Mouse (Mus musculus) embryo, embryonic 9.5 days (tissue): ENCODE measurements around the gene Gm48552.
A peak's percentile ranks its signal among the peaks of the same experiment; 100 is the strongest.

Experiments used
- DNase-seq: peaks from one replicate; pipeline ENCODE4 v3.0.0-alpha.2; 2017; ENCODE audit errors: extremely low spot score

Gm48552 gene

GRCm38 (mm10) chr10:81385603-81386306 lies 3.0 kb upstream of the Gm48552 start:
- no peak for DNase-seq

GRCm38 (mm10) chr10:81387716-81388115 lies 1.1 kb upstream of the Gm48552 start:
- DNase-seq = no peak

- no peak for DNase-seq
Observed at GRCm38 (mm10) chr10:81389373-81389772, 568 bp downstream of the Gm48552 start.

- peak; percentile 75 for DNase-seq
Observed at GRCm38 (mm10) chr10:81389801-81390677, 1.2 kb downstream of the Gm48552 start.

- no peak for DNase-seq
Observed at GRCm38 (mm10) chr10:81390678-81390965, 1.8 kb downstream of the Gm48552 start.

GRCm38 (mm10) chr10:81392270-81392669 lies 3.5 kb downstream of the Gm48552 start:
- no peak for DNase-seq

- no peak for DNase-seq
Observed at GRCm38 (mm10) chr10:81392781-81393185, 4.0 kb downstream of the Gm48552 start, which contains the start of gene Smim24. Gene Smim24 (plus strand): TSS chr10:81393051.

GRCm38 (mm10) chr10:81393456-81394063 lies 4.8 kb downstream of the Gm48552 start:
- DNase-seq = no peak

- DNase-seq = peak; percentile 74
Observed at GRCm38 (mm10) chr10:81395127-81395526, 6.3 kb downstream of the Gm48552 start.

GRCm38 (mm10) chr10:81395865-81396264 lies 7.1 kb downstream of the Gm48552 start:
- no peak for DNase-seq

- DNase-seq = no peak
Observed at GRCm38 (mm10) chr10:81396749-81397148, 7.9 kb downstream of the Gm48552 start.

- DNase-seq = no peak
Observed at GRCm38 (mm10) chr10:81399296-81399695, 10.5 kb downstream of the Gm48552 start.

- DNase-seq = no peak
Observed at GRCm38 (mm10) chr10:81399798-81400308, 11.0 kb downstream of the Gm48552 start.

GRCm38 (mm10) chr10:81400371-81401204 lies 11.8 kb downstream of the Gm48552 start:
- DNase-seq = no peak

GRCm38 (mm10) chr10:81401205-81401520 lies 12.4 kb downstream of the Gm48552 start:
- no peak for DNase-seq

GRCm38 (mm10) chr10:81401521-81402226 lies 12.9 kb downstream of the Gm48552 start:
- DNase-seq = peak; percentile 58

- DNase-seq = no peak
Observed at GRCm38 (mm10) chr10:81402227-81402765, 13.5 kb downstream of the Gm48552 start.

- DNase-seq = no peak
Observed at GRCm38 (mm10) chr10:81403511-81403910, 14.7 kb downstream of the Gm48552 start.

GRCm38 (mm10) chr10:81404082-81404481 lies 15.3 kb downstream of the Gm48552 start:
- DNase-seq = no peak

GRCm38 (mm10) chr10:81404720-81405119 lies 15.9 kb downstream of the Gm48552 start:
- no peak for DNase-seq
